Mouse (Mus musculus) MEL-GATA-1-ER (cell line): ENCODE results near the gene Rnaseh2a.

Experiments
- DNase-seq: peaks from one replicate; pipeline ENCODE4 v3.0.0-alpha.2; 2012; ENCODE audit warnings: low read depth; ENCODE audit errors: extremely low read depth

Gene Rnaseh2a

DNA sequence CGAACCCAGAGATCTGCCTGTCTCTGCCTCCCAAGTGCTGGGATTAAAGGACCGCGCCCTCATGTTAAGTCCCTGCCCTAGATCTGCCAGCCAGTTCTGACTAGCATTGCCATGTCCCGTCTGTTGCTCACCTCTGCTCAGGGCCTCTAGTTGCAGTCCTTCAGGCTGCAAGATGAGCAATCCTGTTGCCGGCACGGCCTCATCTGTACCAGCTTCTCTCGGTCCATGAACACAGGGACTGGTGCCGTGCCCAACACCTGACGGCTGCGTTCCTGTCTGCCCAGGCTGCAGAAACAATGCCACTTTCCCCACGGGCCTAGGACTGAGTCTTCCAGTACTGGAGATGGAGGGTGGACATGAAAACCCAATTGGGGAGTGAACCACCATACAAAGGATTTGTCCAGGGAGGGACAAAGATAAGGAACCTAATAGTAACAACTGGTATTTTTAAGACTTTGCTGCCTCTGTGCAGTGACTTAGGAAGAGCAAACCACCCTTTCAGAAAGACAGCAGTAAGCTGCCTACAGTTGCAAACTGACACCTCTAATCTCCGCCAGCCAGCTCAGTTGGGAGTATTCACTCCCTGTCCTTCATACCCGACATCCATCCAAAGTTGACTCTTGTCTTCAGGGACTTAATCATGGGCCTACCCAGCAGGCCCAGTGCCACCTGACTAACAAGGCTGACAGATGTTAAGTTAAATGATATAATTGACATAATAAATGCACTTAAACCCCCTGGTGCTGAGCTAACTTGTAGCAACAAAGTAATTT, 1.8 kb downstream of the Rnaseh2a start:
- DNase-seq: no peak

DNA sequence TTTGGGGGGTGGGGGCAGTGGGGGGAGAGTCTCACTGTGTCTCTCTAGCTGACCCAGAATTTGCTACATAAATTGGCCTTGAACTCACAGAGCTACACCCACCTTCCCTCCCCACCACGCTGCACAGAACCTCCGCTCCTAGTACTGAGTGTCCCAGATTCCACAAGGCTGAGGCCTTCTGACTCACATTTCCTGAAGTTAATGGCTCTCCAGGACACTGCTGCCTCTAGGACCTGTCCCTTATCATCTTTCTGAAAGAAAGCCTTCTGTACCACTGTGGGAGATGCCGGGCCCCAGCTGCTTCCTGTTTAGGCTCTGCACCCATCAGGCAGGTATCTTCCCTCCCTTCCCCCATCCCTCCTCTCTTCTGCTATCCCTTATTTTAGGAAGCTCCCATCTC, 3.0 kb downstream of the Rnaseh2a start:
- no peak for DNase-seq

DNA sequence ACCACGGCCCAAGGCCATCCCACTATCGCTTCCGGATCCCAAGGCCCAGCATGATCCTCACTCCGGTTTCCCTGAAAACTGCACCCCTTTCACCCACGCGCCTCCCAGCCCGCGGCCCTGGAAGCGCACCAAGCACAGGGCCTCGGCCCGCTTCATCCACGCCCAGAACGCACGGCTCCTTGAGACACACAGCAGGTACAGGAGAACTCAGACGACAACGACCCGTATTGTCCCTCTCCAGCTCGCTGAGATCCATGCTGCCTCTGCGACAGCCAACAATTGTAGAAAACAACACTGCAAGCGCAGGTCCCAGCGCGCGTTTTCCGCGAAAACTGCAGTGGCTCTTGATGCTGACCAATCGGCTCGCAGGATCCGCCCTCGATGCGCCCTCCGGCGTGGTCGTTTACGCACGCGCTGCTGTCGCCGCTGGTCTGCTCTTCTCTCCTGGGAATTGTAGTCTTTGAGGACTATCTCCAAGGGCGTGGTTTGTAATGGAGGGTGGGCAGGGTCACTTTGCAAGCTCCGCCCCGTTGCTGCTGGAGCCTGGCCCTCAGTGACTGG, 3.8 kb downstream of the Rnaseh2a start:
- DNase-seq: peak; percentile 96

DNA sequence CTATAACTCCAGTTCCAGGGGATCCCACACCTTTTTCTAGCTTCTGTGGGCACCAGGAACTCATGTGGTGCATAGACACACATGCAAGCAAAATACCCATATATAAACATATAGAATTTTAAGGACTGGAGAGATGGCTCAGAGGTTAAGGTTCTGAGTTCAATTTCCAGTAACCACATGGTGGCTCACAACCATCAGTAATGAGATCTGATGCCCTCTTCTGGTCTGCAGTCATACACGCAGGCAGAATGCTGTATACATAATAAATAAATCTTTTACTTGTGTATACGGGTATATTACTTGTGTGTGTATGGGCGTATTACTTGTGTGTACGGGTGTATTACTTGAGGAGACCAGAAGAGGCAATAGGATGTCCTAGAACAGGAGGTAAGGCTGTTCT, 5.6 kb downstream of the Rnaseh2a start:
- DNase-seq: no peak

DNA sequence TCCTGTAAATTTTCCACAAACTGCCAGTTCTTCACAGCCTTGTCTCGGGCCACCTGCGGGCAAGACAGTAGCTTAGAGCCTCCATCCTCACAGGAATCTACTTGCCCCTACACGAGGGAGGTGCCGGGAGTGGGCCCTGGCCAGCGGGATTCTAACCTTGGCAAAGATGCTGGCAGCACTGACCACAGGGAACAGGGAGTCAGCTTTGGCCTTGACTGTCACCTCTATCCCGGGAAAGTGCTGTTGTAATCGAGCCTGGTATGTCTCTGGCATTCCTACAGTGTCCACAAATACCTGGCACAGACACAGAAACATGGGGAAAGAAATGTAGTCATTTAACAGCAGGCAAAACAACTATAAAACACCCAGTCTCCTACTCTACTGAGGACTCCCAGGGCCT, 9.8 kb downstream of the Rnaseh2a start:
- DNase-seq: no peak

DNA sequence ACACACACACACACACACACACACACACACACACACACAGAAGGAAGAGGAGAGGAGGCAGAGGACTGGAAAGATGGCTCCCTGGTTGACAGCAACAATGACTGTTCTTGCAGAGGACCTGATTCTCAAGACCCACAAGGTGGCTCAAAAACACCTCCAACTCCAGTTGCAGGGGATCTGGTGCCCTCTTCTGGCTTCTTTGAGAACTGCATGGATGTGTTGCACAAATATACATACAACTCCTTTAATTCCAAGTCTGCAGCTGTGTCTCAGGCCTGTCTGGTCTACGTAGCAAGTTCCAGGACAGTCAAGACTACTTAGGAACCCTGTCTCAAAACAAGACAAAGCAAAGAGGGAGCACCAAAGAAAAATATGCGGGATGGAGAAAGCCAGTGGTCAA, 12.8 kb downstream of the Rnaseh2a start:
- no peak for DNase-seq

DNA sequence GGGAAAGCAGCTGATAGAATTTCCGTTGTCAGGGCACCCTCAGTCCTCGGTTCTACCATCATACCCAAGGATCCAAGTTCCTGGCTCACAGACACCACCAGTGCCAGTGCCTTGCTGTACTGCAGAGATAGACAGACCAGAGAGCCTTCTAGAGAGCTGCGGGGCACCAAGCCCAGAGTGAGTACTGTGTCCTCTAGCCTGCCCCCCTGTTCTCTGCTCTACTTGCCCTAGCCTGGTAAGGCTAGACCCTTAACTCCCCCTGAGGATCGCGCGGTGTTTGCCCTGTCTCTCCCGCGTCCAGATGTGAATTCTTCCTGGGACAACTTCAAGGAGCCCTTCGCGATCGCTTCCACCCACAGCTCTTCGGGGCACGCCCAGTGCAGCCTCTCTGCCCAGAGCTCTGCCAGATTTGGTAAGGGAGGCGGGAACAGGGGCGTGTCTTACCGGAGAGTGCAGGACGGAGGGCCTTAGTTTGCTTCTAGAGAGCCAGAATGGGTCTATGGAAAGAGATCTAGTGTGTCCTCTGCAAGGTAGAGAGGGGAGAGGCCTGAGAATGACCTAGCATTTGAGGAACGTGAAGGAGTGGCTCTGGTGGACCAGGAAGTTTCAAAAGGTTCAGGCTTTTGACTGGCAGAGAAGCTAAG, 16.8 kb downstream of the Rnaseh2a start:
- no peak for DNase-seq

DNA sequence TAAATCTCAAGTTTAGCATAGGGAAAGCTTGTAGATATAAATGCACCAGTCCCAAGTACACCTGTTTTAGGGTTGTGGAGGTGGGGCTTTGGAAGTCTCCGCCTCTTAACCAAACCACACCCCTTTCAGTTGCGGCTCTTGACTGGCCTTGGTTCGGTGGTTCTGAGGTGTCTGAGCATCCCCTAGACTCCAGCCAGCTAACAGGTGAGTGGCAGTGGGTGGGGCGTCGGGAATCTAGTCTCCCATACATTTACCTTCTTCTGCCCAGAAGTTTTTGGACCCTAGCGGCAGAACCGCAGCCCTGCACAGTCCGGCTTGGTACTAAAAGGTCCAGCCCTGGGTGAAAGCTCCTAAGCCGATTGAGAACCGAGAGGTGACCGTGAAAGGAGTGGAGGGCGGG, 19.8 kb downstream of the Rnaseh2a start:
- DNase-seq: no peak

DNA sequence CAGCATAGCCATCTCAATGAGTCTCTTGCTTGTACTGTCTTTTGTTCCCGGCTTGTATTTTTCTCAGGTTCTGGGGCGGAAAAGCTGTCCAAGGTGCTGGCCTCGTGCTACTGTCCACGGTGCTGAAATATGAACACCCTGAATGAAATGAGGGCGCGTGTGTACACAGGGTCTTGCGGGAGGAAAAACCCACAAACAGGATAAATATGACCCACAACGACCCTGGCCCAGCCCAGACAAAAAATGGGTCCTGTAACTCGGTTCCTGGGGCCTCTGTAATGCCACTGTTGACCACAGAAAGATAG, 22.4 kb downstream of the Rnaseh2a start:
- DNase-seq: no peak

DNA sequence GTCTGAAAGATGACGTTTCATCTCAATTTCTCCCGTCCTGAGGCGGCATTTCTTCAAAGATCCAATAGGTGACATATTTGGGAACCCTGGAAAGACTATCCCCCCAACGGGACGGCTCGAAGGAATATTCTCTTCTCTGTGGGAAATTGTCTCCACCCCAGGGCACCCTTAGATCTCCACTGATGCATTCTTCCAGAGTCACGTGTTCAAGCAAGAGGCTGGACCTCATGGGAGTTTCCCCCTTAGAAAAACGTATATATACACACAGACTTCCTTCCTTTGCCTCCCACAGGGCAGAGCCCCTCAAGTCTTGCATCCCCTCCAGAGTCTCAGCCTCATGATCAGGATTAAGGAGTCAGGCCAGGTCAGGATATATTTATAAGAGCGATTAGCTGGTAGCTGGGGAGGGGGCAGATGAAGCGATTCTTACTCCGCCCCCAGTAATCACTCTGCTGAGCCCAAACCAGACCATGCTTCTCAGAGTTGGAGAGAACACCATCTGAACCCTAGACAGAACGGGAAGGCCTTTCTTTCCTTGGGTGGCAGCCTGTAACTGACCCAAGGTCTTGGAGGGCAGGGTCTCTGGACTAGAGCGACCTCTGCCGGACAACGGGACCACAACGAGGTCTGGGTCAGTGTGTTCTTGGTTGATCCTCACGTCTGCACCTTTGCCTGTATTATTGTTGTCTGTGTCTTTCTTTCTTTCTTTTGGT, 22.9 kb downstream of the Rnaseh2a start, which contains the start of gene Rtbdn:
Gene Rtbdn (plus strand): TSS at position 464 of the 713 bp plus-strand sequence.
- DNase-seq: no peak

DNA sequence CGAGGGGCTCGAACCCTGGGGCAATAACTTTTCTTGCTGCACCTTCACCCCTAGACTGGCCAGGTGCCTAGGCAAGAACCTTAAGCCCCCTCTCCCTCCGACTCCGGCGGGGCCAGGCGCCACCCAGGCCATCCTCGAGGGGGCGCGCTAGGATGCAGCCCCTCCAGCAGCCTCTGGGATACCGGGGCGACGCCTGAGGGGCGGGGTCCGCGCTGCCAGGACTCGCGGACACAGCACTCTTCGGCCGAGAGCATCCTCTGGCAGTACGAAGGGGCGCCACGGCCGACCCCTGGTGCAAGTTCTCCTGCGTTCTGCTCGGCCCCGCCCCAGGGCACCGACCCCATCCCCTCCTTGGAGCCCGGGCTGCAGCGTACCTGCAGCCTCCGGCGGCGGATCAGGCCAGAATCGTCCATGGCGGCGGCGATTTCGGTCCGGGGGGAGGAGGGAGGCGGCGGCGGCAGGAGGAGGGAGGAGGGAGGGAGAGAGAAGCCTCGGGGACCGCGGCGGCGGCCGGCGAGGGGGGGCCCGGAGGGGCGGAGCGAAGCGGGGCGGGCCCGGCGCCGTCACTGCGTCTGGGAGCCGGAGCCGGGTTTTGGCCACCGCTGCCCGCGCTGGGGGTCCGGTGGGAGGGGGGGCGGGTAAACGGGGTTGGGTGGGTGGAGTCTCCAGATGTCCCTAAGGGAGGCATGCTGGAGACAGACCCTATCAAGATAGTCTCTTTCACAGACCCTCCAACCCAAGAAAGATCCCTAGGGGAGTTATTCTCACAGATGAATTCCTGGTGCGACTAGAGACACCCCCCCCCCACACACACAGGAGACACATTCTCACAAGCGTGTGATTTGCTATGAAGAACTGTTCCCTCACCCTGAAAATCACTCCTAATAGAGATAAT, 23.7 kb downstream of the Rnaseh2a start:
- DNase-seq: no peak

DNA sequence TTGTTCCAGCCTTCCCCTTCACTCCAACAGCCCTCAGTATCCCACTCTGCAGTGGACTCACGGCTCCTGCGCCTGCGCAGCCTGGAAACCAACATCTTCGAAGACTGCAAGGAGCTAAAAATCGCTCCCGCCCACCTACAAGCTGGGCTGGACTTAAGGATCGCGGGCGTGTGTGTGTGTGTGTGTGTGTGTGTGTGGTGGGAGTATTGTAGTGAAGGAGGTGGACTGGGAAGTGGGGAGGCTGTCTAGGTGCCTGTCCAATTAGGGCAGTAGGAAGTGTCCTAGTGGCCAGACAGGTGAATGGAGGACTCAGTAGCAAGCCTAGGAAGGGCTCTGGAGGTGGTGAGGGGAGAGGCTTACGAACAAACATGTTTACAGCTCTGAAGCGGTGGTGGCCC, 24.3 kb downstream of the Rnaseh2a start:
- no peak for DNase-seq

DNA sequence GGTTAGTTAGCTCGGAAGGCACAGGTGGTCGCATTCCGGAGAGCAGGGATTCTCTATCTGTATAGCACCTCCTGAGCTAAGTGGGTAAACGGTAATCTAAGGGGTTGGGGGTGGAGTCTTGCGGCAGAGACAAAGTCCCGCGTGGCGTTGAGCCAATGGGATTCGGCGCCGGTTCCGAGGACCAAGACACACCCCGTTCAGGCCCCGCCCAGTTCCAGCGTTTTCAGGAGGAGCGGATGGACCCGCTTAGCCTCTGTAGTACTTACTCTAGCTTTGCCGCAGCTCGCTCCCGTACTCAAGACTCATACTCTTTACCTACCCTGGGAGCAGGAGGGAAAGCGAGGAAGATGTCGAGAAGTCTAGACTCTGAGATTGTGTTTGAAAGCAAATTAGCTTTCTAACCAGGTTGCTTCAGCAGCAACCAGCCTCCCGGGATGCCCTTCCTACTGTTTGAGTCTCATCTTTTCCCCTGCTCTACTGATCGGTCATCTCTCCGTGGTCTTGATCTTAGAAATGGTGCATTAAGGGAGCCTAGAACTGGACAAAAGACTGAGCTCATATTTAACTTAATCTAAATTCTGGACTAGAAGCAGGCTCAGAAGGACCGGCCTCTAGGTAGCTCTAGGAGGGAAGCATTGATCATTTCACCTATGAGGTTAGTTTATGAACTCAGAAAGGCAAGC, 24.9 kb downstream of the Rnaseh2a start:
- DNase-seq: no peak

DNA sequence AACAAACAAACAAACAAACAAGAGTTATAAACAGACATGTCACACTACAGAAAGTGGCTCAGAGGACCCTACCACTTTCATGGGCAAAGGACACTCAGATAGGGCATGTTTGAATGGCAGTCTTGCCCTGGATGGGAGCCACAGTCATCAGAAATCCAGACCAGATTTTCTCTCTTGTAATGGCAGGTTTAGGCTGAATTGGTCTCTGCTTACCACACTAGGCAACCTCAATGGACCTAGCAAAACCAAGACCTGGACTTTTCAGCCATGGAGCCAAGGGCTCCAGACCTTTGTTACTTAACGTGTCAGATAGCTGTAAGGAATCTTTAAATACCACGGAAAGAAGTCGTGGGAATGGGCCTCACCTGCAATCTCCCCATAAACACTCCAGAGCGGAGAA, 25.9 kb downstream of the Rnaseh2a start:
- DNase-seq: no peak

DNA sequence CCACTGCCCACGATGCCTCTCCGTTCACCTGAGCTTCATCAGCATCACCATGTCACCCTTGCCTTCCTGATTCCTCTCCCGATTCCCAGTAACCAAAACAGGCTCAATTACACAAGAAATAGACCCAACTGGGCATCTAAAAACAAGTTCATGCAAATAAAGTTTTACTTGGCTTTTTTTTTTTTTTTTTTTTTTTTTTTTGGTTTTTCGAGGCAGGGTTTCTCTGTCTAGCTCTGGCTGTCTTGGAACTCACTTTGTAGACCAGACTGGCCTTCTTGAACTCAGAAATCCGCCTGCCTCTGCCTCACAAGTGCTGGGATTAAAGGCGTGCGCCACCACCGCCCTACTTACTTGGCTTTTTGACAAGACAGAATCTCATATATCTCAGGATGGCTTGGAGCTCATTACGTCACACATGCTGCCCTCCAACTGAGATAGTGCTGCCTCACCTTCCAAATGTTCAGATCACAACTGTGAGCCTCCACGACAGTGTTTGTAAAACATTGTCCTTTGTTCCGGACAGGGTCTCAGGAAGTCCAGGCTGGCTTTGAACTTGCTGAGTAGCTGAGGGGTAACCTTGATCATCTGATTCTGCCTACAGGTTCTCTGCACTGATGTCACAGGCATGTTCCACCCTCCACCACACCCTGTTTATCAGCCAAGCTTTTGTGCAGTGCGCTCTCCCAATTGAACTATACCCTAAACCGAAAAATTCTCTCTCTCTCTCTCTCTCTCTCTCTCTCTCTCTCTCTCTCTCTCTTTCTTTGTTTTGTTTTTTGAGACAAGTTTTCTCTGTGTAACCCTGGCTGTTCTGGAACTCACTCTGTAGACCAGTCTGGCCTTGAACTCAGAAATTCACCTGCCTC, 31.7 kb downstream of the Rnaseh2a start:
- DNase-seq: no peak

DNA sequence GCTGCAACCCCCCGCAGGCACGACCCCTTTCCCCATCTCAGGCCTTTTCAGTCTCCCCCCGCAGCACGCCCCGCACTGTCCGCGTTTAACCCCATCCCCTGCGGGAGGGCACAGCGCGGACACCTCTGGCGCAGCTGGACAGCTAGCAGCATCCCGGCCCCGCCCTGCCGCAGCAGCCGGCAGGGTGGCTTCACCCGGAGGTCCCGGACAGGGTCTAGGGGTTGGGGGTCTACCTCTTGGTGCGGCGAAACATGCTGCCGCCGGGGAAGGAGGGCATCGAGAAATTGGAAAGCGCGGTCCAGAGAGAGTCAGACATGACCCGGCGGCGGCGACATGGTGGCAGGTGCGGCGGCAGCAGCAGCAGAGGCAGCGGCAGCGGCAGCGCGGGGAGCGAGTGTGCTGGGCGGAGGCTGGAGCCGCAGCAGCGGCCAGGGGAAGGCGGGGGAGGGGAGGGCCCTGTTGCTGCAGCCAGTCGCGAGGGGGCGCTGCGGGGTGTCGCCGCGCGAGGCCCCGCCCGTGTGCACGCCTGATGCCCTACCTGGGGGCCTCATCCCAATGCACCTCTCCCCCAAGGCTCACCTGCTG, 32.5 kb downstream of the Rnaseh2a start, which contains the start of gene Mast1:
Gene Mast1 (minus strand): TSS at position 398 of the 585 bp plus-strand sequence.
- DNase-seq: no peak

DNA sequence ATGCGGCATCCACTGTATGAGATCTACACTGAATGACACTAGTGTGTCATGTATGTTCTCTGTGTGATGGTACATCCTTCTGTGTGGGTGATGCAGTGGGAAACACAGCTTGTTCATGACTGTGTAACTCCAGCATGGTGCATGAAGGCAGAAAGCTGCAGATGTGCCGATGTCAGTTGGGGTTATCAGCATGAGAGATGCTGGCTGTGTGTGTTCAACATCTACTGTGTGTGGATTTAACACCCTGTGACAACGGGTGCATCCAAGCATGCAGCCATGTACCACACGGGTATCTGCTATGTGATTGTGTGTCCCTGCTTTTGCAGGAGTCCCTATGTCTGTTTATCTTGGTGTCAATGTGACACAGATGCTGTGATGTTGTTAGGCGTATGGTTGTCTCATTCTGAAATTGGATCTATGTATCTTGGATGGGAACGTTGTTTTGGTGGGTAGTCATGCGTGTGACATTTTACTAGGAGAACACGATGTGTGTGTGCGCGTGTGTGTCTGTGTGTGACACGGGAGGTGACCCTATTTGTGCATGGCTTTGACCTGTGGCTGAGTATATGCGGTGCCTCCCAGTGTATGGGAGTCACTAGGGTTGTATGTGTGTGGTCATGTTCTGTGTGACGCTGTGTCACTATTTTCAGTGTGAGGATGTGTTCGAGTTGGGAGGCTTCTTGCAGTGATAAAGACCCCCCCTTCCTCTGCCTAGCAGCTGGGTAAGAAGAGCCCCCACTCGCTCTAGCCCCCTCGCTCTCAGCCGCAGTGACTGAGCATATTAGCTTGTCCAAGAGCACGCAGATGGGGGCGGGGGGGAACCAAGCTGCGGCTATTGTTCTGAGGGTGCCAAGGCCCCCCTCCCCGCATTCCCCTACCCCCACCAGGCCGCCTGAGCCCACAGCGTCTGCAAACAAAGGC, 33.3 kb downstream of the Rnaseh2a start:
- DNase-seq: no peak

DNA sequence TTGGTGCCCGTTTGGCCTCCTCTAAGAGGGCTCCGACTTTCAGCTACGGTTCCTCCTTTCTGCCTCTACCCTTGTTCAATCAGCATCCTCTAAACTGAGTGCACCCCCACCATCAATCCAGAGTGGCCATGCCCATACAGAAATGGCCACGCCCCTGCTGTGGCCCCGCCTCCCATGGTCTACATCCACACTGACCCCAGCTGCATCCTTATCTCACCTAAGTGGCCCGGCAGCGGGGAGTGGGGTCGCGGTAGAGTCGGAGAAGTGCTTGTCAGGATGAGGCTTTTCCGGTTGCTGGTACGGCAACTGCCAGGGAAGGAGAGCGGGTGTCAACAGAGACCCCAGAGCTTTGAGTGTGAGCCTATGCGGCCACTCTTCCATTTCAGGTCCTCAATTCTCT, 34.1 kb downstream of the Rnaseh2a start:
- DNase-seq: no peak
